Mouse (Mus musculus): ENCODE results near the gene Sirt6.

DNA sequence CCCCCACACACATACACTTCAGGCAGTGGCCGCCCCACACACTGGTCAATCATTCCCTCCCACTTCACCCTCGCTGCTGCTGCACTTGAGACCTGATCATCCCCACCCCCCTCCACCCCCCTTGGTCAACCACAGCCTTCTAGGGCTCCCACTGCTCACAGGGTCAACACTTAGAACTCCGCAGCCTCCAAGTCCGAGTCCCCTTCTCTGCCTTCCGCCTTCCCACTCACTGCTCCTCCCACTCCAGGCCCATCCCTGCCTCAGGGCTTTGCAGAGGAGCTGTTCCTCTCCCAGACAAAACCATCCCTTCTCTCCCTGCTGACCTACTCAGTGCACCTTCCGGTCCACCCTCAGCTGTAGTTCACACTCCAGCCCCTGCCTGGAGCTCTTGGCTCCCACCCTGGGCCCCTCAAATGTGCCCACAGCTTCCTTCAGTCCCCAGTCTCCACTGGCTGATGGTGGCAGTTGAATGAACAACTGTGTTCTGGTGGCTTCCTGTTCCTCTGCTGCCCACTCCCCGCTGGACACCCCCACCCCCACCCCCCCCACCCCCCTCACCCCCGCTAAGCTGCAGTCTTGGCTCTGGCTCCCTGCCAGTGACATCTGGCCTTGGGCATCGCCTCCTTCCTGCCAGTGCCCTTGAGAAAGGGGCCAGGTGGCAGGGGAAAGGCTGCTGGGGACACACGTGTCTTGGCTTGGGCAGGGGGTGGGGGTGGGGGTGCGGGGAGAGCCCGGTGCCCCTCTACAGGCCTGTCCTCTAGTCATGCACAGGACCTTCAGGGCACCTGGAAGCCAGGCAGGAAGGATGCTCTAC, 30.3 kb downstream of the Sirt6 start:
- TF ChIP-seq CEBPB (IDR thresholded peaks at IDR 0.05; ENCODE audit: low read depth), result no peak
- no peak for TF ChIP-seq MAX (IDR thresholded peaks at IDR 0.05)
- TF ChIP-seq USF1 (IDR thresholded peaks at IDR 0.05; ENCODE audit: low read depth), result no peak
- TF ChIP-seq CTCF (IDR thresholded peaks at IDR 0.05; ENCODE audit: control insufficient read depth, insufficient read depth, insufficient read length), result no peak
- no peak for TF ChIP-seq MYOG (IDR thresholded peaks at IDR 0.05; ENCODE audit: control insufficient read depth, extremely low read depth, insufficient read length)
- TF ChIP-seq FOSL1 (IDR thresholded peaks at IDR 0.05; ENCODE audit: insufficient read depth, low read length, poor library complexity, severe bottlenecking), result no peak
